Mouse (Mus musculus): ENCODE data around the gene Ypel3. TPM values are rescaled to one million over a fixed set of nuclear protein-coding genes. Genes with fewer than 3 reads are reported as not detected.

Ypel3 gene
- polyA plus RNA-seq, 1 experiment from 2014 or later: 104 TPM

DNA sequence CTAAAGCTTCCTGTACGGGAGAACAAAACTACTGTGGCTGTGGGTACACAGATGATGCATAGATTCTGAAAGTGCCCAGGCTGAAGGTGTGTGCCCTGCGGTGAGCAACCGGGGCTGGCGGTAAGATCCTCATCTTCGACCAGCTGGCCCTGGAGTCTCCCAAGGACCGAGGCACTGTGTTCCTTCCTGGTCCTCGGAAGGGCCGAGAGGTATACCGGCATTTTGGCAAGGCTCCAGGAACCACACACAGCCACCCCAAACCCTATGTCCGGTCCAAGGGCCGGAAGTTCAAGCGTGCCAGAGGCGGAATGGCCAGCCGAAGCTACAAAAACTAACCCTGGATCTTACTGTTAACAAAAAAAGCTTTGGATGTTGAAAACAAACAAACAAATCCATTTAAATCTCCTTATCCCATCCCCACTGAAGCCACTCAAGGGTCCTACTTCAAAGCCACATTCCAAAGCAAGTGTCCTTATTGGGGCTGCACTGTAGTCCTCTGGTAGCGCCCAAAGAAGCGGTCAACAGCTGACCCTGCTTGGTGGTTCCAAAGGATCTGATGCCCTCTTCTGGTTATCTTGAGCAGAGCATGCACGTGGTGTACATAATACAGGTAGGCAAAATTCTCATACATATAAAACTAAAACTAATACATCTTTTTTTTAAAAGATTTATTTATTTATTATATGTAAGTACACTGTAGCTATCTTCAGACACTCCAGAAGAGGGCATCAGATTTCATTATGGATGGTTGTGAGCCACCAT, 27.0 kb upstream of the Ypel3 start:
- 97% methylated on average over 17 of the region's 17 CpGs for WGBS
- H3K27me3 ChIP-seq: no peaks in the 10 kb centered on the region
- no peaks in the 10 kb centered on the region for H3K36me3 ChIP-seq
- H3K4me3 ChIP-seq: no peak overlapping the region
- no peak overlapping the region for H3K27ac ChIP-seq
- H3K9ac ChIP-seq: no peak overlapping the region
- H3K9me3 ChIP-seq: no peaks in the 10 kb centered on the region
- no peak for ATAC-seq (ENCODE audit: insufficient number of reproducible peaks, insufficient read depth, low FRiP score, low TSS enrichment, low read depth)
- H3K4me2 ChIP-seq: no peak overlapping the region
- H3K4me1 ChIP-seq: peaks cover 9% of the 10 kb centered on the region; the same call in 1 of the 2 replicates

DNA sequence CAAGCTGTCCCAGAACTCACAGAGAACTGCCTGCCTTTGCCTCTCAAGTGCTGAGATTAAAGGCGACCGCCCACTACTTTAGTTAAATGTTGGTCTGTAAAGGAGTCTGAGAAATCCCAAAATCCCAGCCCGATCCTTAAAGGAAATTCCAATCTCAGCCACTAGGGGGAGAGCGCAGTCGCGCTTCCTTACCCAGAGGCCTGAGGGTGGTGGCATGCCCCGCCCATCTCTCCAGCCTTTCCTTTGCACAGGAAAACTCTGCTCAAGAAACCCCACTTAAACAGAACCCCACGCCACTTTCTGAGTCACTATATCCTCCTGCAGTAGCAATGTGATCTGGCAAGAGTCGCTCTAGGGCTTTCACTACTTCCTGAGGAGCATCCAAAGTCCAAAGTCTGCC, 21.9 kb upstream of the Ypel3 start:
- ATAC-seq (ENCODE audit: insufficient number of reproducible peaks, insufficient read depth, low FRiP score, low TSS enrichment, low read depth): 0 out of 2 replicates have a peak, but pooled peaks have one; percentile 57
- Histone ChIP-seq H3K27me3 (no peaks in the 10 kb centered on the region), H3K4me3 (no peak overlapping the region), H3K36me3 (no peaks in the 10 kb centered on the region), H3K4me1 (peaks cover 4% of the 10 kb centered on the region; the same call in 1 of the 2 replicates), H3K27ac (peak overlapping the region; percentile 53; the same call in 1 of the 2 replicates), H3K9ac (peak overlapping the region; percentile 61), H3K9me3 (no peaks in the 10 kb centered on the region), H3K4me2 (peak overlapping the region; percentile 39)
- WGBS: 2% methylated on average over 9 of the region's 9 CpGs

DNA sequence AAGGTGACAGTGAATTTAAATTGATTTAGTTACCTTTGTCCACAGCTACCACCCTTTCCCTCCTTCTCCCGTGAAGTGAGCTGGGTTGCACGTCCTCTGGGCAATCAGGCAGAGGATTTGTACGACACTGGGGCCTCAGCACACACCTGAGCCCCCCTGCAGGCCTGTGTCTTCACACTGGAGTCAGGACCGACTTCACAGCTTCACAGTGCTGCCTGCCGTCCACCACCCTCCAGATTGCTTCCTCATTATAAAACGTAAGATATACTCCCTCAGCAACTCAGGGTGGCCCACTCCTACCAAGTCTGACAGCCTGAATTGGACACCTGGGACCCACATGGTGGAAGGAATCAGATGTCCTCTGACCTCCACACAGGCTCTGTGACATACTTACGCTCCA, 18.2 kb upstream of the Ypel3 start:
- ATAC-seq (ENCODE audit: insufficient number of reproducible peaks, insufficient read depth, low FRiP score, low TSS enrichment, low read depth): no peak
- H3K4me3 ChIP-seq: no peak overlapping the region
- H3K36me3 ChIP-seq: peaks cover 4% of the 10 kb centered on the region
- H3K4me2 ChIP-seq: no peak overlapping the region
- no peaks in the 10 kb centered on the region for H3K27me3 ChIP-seq
- H3K9me3 ChIP-seq: no peaks in the 10 kb centered on the region
- H3K27ac ChIP-seq: no peak overlapping the region
- H3K4me1 ChIP-seq: peaks cover 38% of the 10 kb centered on the region
- no peak overlapping the region for H3K9ac ChIP-seq
- WGBS: 64% methylated on average over 7 of the region's 7 CpGs

DNA sequence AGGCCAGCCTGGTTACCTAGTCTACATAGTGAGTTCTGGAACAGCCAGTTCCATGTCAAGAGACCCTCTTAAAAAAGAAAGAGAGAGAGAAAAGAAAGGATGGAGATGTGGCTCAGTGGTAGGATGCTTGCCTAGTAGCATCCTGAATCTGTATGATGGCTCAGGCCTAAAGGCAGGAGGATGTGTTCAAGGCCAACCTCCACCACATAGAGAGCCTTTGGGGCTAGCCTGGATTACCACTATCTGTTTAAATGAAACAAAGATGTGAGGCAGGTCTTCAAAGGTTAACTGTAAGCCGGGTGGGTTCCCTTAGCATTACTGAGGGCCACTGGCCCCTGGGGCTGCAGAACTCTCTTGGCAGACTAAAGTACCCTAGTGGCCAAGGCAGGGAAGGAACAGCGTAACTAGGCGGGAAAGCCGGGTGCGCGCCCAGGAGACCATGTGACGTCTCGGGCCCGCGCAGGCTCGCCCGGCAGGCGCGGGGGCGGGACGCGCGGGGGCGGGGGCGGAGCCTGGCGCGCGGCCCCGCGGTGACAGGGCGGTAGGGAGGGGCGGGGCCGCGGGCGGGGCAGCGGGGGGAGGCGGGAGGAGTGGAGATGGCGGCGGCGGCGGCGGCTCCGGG, 17.6 kb upstream of the Ypel3 start, which contains the start of gene Mapk3:
TSS of gene Mapk3 (plus strand) at position 552 of the 622 bp plus-strand sequence.
- 1% methylated on average over 25 of the region's 38 CpGs for WGBS
- Histone ChIP-seq H3K27ac (peak within 1 kb of the TSS; percentile 88), H3K4me1 (peaks cover 38% of the 10 kb centered on the region)

DNA sequence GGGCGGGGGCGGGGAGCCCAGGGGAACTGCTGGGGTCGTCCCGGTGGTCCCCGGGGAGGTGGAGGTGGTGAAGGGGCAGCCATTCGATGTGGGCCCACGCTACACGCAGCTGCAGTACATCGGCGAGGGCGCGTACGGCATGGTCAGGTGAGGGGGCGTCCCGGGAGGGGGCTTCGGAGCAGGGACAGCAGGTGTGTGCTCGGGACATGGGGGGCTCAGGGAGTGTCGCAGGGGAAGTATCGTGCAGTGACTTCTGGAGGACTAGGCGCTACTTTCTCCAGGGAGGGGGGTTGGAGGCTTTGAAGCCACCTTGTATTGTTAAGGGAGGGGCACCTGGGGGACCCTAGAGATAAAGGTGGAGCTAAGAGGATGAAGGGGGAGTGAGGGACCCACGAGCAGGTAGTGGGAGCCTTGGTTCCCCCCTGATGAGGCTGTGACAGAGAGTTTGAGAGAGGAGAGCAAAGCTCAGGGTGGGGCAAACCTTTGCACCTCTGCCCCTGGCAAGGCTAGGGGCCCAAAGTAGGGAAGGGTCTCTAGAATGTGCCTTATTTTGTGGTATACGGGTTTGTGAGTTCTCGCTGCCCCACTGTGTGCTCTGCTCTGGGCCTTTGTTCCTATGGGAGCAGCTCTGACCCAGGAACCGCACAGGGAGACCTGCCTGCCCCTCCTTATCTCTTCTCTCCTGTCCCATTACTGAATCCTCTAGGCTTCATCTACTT, 16.9 kb upstream of the Ypel3 start:
- Histone ChIP-seq H3K27ac (peak overlapping the region; percentile 88), H3K36me3 (peaks cover 17% of the 10 kb centered on the region), H3K9ac (peak overlapping the region; percentile 90), H3K4me1 (peaks cover 38% of the 10 kb centered on the region), H3K4me2 (peak overlapping the region; percentile 87), H3K4me3 (peak overlapping the region; percentile 77), H3K9me3 (no peaks in the 10 kb centered on the region), H3K27me3 (no peaks in the 10 kb centered on the region)
- under 1% methylated on average over 23 of the region's 24 CpGs for WGBS
- ATAC-seq (ENCODE audit: insufficient number of reproducible peaks, insufficient read depth, low FRiP score, low TSS enrichment, low read depth): peak; percentile 16; the same call in 1 of the 2 replicates

More for the DNA sequence above, 17.6 kb upstream of the Ypel3 start, which contains the start of gene Mapk3:
- Histone ChIP-seq H3K4me2 (peak within 1 kb of the TSS; percentile 87), H3K9me3 (no peaks in the 10 kb centered on the region), H3K36me3 (peaks cover 10% of the 10 kb centered on the region), H3K9ac (peak within 1 kb of the TSS; percentile 90), H3K4me3 (peak within 1 kb of the TSS; percentile 77), H3K27me3 (no peaks in the 10 kb centered on the region)
- peak; percentile 56; the same call in 1 of the 2 replicates for ATAC-seq (ENCODE audit: insufficient number of reproducible peaks, insufficient read depth, low FRiP score, low TSS enrichment, low read depth)

DNA sequence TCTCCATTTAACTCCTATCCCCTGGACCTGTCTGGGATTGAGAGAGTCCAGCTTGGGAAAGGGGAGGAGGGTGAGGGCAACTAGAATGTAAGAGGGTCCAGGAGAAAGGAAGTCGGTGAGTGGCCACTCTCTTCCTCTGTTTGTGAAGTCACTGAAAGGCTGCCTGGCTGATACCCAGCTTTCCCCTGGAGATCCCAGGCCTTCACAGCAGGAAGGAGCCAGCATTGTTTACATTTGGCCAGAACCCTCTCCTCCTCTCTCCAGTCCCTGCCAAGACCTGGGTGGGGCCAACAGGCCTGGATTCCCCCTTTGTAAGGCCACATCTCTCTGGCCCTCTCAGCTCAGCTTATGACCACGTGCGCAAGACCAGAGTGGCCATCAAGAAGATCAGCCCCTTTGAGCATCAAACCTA, 16.4 kb upstream of the Ypel3 start:
- ATAC-seq (ENCODE audit: insufficient number of reproducible peaks, insufficient read depth, low FRiP score, low TSS enrichment, low read depth): 0 out of 2 replicates have a peak, but pooled peaks have one; percentile 2
- peaks cover 23% of the 10 kb centered on the region for H3K36me3 ChIP-seq
- H3K4me3 ChIP-seq: peak overlapping the region; percentile 77
- peak overlapping the region; percentile 88 for H3K27ac ChIP-seq
- H3K9me3 ChIP-seq: no peaks in the 10 kb centered on the region
- WGBS: 29% methylated on average over 3 of the region's 3 CpGs
- peak overlapping the region; percentile 90 for H3K9ac ChIP-seq
- H3K4me1 ChIP-seq: peaks cover 34% of the 10 kb centered on the region
- no peaks in the 10 kb centered on the region for H3K27me3 ChIP-seq
- peak overlapping the region; percentile 87 for H3K4me2 ChIP-seq

DNA sequence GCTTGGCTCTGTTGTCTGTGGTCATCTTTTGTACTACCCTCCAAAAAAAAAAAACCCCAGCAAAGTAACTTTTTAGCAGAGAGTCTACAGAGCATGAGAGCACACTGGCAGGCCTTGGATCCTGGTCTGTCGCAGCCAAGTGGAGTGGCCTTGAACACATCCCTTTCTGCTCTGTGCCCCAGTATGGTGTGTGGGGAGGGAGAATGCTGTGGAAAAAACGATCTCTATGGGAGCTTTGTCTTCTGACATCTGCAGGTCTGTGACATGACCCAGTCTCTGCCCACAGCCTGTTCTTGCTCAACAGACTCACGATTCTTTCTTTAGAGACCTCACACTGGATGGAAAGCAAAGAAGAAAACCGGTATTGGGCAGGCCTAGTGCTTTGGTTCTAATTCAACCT, 15.8 kb upstream of the Ypel3 start:
- H3K9me3 ChIP-seq: no peaks in the 10 kb centered on the region
- peak overlapping the region; percentile 77 for H3K4me3 ChIP-seq
- peak overlapping the region; percentile 88; the same call in 1 of the 2 replicates for H3K27ac ChIP-seq
- WGBS: 65% methylated on average over 4 of the region's 4 CpGs
- H3K27me3 ChIP-seq: no peaks in the 10 kb centered on the region
- peak overlapping the region; percentile 87 for H3K4me2 ChIP-seq
- H3K4me1 ChIP-seq: peaks cover 34% of the 10 kb centered on the region
- no peak for ATAC-seq (ENCODE audit: insufficient number of reproducible peaks, insufficient read depth, low FRiP score, low TSS enrichment, low read depth)
- peak overlapping the region; percentile 90 for H3K9ac ChIP-seq
- H3K36me3 ChIP-seq: peaks cover 28% of the 10 kb centered on the region

DNA sequence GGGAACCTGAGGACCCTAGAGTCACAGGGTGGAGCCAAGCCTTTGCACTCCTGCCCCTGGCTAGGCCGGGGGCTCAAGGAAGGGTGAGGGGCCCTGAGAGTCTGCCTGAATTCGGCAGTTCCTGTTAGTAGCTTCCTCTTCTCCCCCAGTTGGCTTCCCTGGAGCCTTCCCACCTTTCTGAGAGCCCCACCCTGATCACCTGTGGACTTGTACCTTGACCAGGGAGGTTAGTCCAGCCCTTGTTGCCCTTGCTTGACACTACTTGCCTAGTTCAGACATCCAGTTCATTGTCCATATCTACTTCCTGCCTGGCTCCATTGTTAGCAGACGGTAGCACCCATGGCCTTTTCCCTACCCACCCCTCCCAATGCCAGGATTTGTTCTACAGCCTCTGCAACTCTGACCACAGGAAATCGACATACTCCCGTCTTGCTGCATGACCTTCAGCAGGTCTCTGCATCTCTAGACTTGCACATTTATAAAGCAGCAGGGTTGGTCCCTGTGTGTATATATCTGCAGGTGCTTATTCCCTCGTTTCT, 15.2 kb upstream of the Ypel3 start:
- no peak overlapping the region for H3K4me3 ChIP-seq
- H3K9ac ChIP-seq: peak overlapping the region; percentile 57; the same call in 1 of the 2 replicates
- no peaks in the 10 kb centered on the region for H3K9me3 ChIP-seq
- H3K4me2 ChIP-seq: 0 out of 2 replicates have a peak overlapping the region, but pooled peaks have one; percentile 87
- H3K27ac ChIP-seq: peak overlapping the region; percentile 72
- no peak for ATAC-seq (ENCODE audit: insufficient number of reproducible peaks, insufficient read depth, low FRiP score, low TSS enrichment, low read depth)
- H3K4me1 ChIP-seq: peaks cover 34% of the 10 kb centered on the region
- H3K27me3 ChIP-seq: no peaks in the 10 kb centered on the region
- WGBS: 75% methylated on average over 6 of the region's 6 CpGs
- peaks cover 35% of the 10 kb centered on the region for H3K36me3 ChIP-seq

DNA sequence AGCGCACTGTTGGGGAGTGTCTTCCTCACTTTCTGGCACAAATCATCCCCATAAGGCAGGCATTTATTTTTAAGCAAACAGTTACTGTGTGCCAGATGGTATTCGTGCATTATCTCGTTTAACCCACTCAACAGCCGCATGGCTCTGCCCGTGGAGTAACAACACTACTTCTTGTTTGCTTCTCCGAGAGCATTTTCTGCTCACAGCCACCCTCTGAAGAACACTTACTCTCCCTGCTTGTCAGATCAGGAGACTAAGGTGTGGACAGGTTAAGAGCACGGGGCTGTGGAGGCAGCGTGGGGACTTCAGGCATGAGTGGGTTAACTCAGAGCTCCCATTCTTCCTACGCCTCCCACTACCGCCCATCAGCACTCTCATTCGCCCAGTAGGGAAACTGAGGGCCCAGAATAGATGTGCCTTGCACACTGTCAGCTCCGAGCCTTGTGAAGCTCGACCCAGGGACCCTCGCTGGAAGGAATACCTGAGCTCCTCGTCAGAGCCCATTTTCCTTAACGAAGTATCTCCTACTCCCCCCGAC, 14.2 kb upstream of the Ypel3 start:
- H3K27ac ChIP-seq: peak overlapping the region; percentile 72
- H3K36me3 ChIP-seq: peaks cover 44% of the 10 kb centered on the region
- H3K4me1 ChIP-seq: peaks cover 34% of the 10 kb centered on the region
- WGBS: 45% methylated on average over 17 of the region's 17 CpGs
- no peaks in the 10 kb centered on the region for H3K27me3 ChIP-seq
- no peaks in the 10 kb centered on the region for H3K9me3 ChIP-seq
- peak overlapping the region; percentile 23 for H3K4me3 ChIP-seq
- ATAC-seq (ENCODE audit: insufficient number of reproducible peaks, insufficient read depth, low FRiP score, low TSS enrichment, low read depth): no peak
- peak overlapping the region; percentile 50 for H3K4me2 ChIP-seq
- peak overlapping the region; percentile 57 for H3K9ac ChIP-seq

DNA sequence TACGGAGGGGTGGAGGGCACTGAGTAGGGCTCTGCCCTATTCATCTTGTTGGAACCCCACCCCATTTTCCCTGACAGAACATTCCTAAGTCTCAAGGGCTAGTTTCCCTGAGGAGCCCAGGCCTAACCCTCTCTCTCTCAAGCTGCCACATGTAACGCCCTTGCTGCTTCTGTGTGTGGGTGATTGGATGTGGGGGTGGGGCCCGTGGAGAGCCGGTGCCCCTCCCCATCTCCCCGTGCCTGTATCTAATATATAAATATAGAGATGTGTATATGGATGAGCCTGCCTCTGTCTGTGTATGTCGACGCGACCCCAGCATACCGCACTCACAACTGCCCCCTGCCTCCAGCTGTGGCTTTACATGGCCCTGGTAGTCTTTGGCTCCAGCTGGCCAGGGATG, 11.2 kb upstream of the Ypel3 start:
- Histone ChIP-seq H3K36me3 (peaks cover 71% of the 10 kb centered on the region), H3K4me3 (no peak overlapping the region), H3K4me1 (peaks cover 29% of the 10 kb centered on the region), H3K4me2 (no peak overlapping the region), H3K27me3 (no peaks in the 10 kb centered on the region), H3K9me3 (no peaks in the 10 kb centered on the region), H3K27ac (no peak overlapping the region), H3K9ac (no peak overlapping the region)
- WGBS: 94% methylated on average over 9 of the region's 9 CpGs
- no peak for ATAC-seq (ENCODE audit: insufficient number of reproducible peaks, insufficient read depth, low FRiP score, low TSS enrichment, low read depth)

DNA sequence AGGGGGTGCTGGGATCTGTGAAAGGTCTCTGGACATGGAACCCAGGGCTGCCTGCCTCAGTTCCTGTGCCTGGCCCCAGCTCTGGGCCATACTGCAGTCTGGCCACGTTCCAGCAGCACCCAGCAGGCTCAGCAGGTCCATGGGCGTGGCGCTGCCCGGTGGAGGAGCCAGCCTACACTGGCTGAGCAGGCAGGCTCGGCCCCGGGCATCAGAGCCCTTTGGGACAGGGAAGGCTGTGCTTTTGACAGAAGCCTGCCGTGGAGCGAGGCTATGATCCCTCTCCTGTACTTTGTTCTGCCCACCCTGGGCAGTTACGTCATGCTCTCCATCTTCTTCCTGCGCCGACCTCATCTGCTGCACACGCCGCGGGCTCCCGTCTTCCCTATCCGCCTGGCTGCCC, 10.6 kb upstream of the Ypel3 start, which contains the start of gene Gdpd3:
TSS of gene Gdpd3 (plus strand) at position 134 of the 400 bp plus-strand sequence.
- 87% methylated on average over 16 of the region's 16 CpGs for WGBS
- Histone ChIP-seq H3K27ac (no peak within 1 kb of the TSS), H3K27me3 (no peaks in the 10 kb centered on the region), H3K4me3 (no peak within 1 kb of the TSS), H3K9me3 (no peaks in the 10 kb centered on the region), H3K4me2 (no peak within 1 kb of the TSS), H3K9ac (0 out of 2 replicates have a peak within 1 kb of the TSS, but pooled peaks have one; percentile 12), H3K36me3 (peaks cover 77% of the 10 kb centered on the region), H3K4me1 (peaks cover 22% of the 10 kb centered on the region)
- no peak for ATAC-seq (ENCODE audit: insufficient number of reproducible peaks, insufficient read depth, low FRiP score, low TSS enrichment, low read depth)

Measured in embryonic facial prominence, embryonic 13.5 days (tissue).